Mouse (Mus musculus): ENCODE results near the gene Ppp2r5d.

Gene Ppp2r5d

GRCm38 (mm10) chr17:46680760-46681373 is 24.0 kb downstream of the Ppp2r5d start, which contains the start of gene Klhdc3:
Gene Klhdc3, minus strand, starts transcription at chr17:46680914.
- DNase-seq (ENCODE audit: low read depth, low spot score), result peak; percentile 98

GRCm38 (mm10) chr17:46679843-46680759 is 24.8 kb downstream of the Ppp2r5d start:
- DNase-seq (ENCODE audit: low read depth, low spot score), result peak; percentile 43

- no peak for DNase-seq (ENCODE audit: low read depth, low spot score)
Measured at GRCm38 (mm10) chr17:46678911-46679310, 26.0 kb downstream of the Ppp2r5d start.

GRCm38 (mm10) chr17:46678416-46678815 is 26.5 kb downstream of the Ppp2r5d start, which contains the start of gene Mea1:
Gene Mea1, plus strand, starts transcription at chr17:46678793.
- DNase-seq (ENCODE audit: low read depth, low spot score), result no peak

- DNase-seq (ENCODE audit: low read depth, low spot score), result no peak
Measured at GRCm38 (mm10) chr17:46674530-46675283, 30.2 kb downstream of the Ppp2r5d start.

- DNase-seq (ENCODE audit: low read depth, low spot score), result peak; percentile 83
Measured at GRCm38 (mm10) chr17:46673850-46674529, 30.9 kb downstream of the Ppp2r5d start, which contains the start of gene Rrp36. Gene Rrp36, minus strand, starts transcription at chr17:46674352.

- DNase-seq (ENCODE audit: low read depth, low spot score), result no peak
Measured at GRCm38 (mm10) chr17:46669911-46670310, 35.0 kb downstream of the Ppp2r5d start.

- DNase-seq (ENCODE audit: low read depth, low spot score), result no peak
Measured at GRCm38 (mm10) chr17:46667712-46668111, 37.2 kb downstream of the Ppp2r5d start.

- DNase-seq (ENCODE audit: low read depth, low spot score), result no peak
Measured at GRCm38 (mm10) chr17:46662730-46663129, 42.2 kb downstream of the Ppp2r5d start.

- DNase-seq (ENCODE audit: low read depth, low spot score), result no peak
Measured at GRCm38 (mm10) chr17:46661981-46662380, 42.9 kb downstream of the Ppp2r5d start.

- no peak for DNase-seq (ENCODE audit: low read depth, low spot score)
Measured at GRCm38 (mm10) chr17:46661351-46661750, 43.6 kb downstream of the Ppp2r5d start.

- DNase-seq (ENCODE audit: low read depth, low spot score), result no peak
Measured at GRCm38 (mm10) chr17:46656054-46656453, 48.9 kb downstream of the Ppp2r5d start.

GRCm38 (mm10) chr17:46651755-46652547 is 53.0 kb downstream of the Ppp2r5d start:
- DNase-seq (ENCODE audit: low read depth, low spot score), result no peak

GRCm38 (mm10) chr17:46651292-46651691 is 53.6 kb downstream of the Ppp2r5d start:
- DNase-seq (ENCODE audit: low read depth, low spot score), result no peak

- peak; percentile 84 for DNase-seq (ENCODE audit: low read depth, low spot score)
Measured at GRCm38 (mm10) chr17:46650232-46651031, 54.5 kb downstream of the Ppp2r5d start, which contains the start of gene Cul7. Gene Cul7, plus strand, starts transcription at chr17:46650337.

- no peak for DNase-seq (ENCODE audit: low read depth, low spot score)
Measured at GRCm38 (mm10) chr17:46649811-46650210, 55.1 kb downstream of the Ppp2r5d start.

GRCm38 (mm10) chr17:46648436-46648835 is 56.5 kb downstream of the Ppp2r5d start:
- no peak for DNase-seq (ENCODE audit: low read depth, low spot score)

GRCm38 (mm10) chr17:46647279-46647678 is 57.6 kb downstream of the Ppp2r5d start:
- DNase-seq (ENCODE audit: low read depth, low spot score), result no peak

GRCm38 (mm10) chr17:46646322-46646662 is 58.6 kb downstream of the Ppp2r5d start:
- DNase-seq (ENCODE audit: low read depth, low spot score), result no peak
